In genomic region chr1:186538233-186538632, GRCm38 (mm10) we compare ENCODE assay signal across 17 mouse cellular contexts.
A peak's percentile ranks its signal among the peaks of the same experiment; 100 is the strongest.
DNase-seq lines count a peak whose midpoint lies in the region; ATAC-seq lines count a peak whose summit lies in the region.
"Had no signal": no experiment of that assay in that cellular context is flagged by ENCODE, and none has a peak within 500 bp of the region (broad histone marks: within the 10 kb centered on the region; RNA-seq: fewer than 3 reads in every experiment).

No protein-coding gene starts in this region.

- peak; percentile 100 for ATAC-seq in frontal cortex, adult (ENCODE audit: low TSS enrichment)
- no peak for ATAC-seq in erythroid progenitor cell, adult 5-6 weeks (replicated peaks; ENCODE audit: low FRiP score, poor library complexity, severe bottlenecking)
- ATAC-seq: CD4-positive, CD25-positive, alpha-beta regulatory T cell, adult 4 months; forebrain, embryonic 14.5 days had no signal

- DNase-seq in frontal cortex, postnatal 25 days (ENCODE audit: low spot score in 2 of 2): no peak
- DNase-seq in left cerebral cortex, adult 18-20 months (ENCODE audit: low spot score in 2 of 2): peak; percentile 4 to 9
- no peak for DNase-seq in left cerebral cortex, postnatal 4 days
- DNase-seq in brain, adult 2 months (ENCODE audit: low read depth, low spot score): peak; percentile 86
- peak; percentile 7 to 28 for DNase-seq in left cerebral cortex, postnatal 36 days (ENCODE audit: low spot score in 2 of 2)
- no peak for DNase-seq in kidney, adult 18-20 months
- DNase-seq: adrenal gland, postnatal 10 days; B cell, adult 2 months; cerebellum, adult 18-20 months; cerebellum, adult 9-11 months; cerebellum, postnatal 36 days; gastrocnemius, postnatal 36 days; heart, adult 18-20 months had no signal

- intact Hi-C loops in left cerebral cortex, postnatal 4 days (cut with DNase I): no loop called here
- intact Hi-C loops in left cerebral cortex, postnatal 36 days (cut with DNase I): no loop called here

Comparison
In these comparisons a context has a peak if more than half of its experiments do, and no peak if none do; other contexts are left out.
1. DNase-seq: peak in left cerebral cortex, adult 18-20 months (2 of 2), brain, adult 2 months (single experiment) and left cerebral cortex, postnatal 36 days (2 of 2); none in frontal cortex, postnatal 25 days (0 of 2), left cerebral cortex, postnatal 4 days (single experiment) and kidney, adult 18-20 months (single experiment).